Mouse (Mus musculus) kidney, embryonic 16.5 days (tissue): ENCODE data around the gene Nckipsd. TPM values are rescaled to one million over a fixed set of nuclear protein-coding genes. Genes with fewer than 3 reads are reported as not detected.

Experiments
- ATAC-seq: fragments of 200-750 bp; cut with Nextera tagmentation; 2 replicates; pipeline ENCODE4 v1.8.0; 2017; ENCODE audit warnings: moderate TSS enrichment; ENCODE audit not compliant: low FRiP score, low TSS enrichment
- H3K27ac ChIP-seq: fragments of 300-500 bp; sonication (generic); 2 replicates; pipeline ENCODE4 v1.5.1; 2014; ENCODE audit warnings: low read length
- H3K27me3 ChIP-seq: fragments of 300-500 bp; sonication (generic); 2 replicates; pipeline ENCODE4 v1.6.1; 2014; ENCODE audit warnings: low read length, control low read depth, mixed read lengths; ENCODE audit not compliant: insufficient read depth
- H3K36me3 ChIP-seq: fragments of 300-500 bp; sonication (generic); 2 replicates; pipeline ENCODE4 v1.6.1; 2014; ENCODE audit warnings: low read length, control low read depth, mixed read lengths; ENCODE audit not compliant: insufficient read depth
- H3K4me1 ChIP-seq: fragments of 300-500 bp; sonication (generic); 2 replicates; pipeline ENCODE4 v1.6.1; 2014; ENCODE audit warnings: low read length, control low read depth, mixed read lengths; ENCODE audit not compliant: insufficient read depth
- H3K4me2 ChIP-seq: fragments of 300-500 bp; sonication (generic); replicated peaks from 2 replicates; pipeline ENCODE4 v1.6.1; 2014; ENCODE audit warnings: low read depth, low read length
- H3K4me3 ChIP-seq: fragments of 300-500 bp; sonication (generic); 2 replicates; pipeline ENCODE4 v1.5.1; 2014; ENCODE audit warnings: mild to moderate bottlenecking, low read length
- H3K9ac ChIP-seq: fragments of 300-500 bp; sonication (generic); replicated peaks from 2 replicates; pipeline ENCODE4 v1.6.1; 2014; ENCODE audit warnings: low read length
- H3K9me3 ChIP-seq: fragments of 300-500 bp; sonication (generic); 2 replicates; pipeline ENCODE4 v1.6.1; 2016; ENCODE audit warnings: low read length, control low read depth
- WGBS: fragments of 180-500 bp; shearing (Covaris S2); extraction: QIAGEN DNeasy Blood & Tissue Kit; methylation state at CpG from one replicate; pipeline ENCODE4 v1.1.7; 2014; 5-methylcytosine and 5-hydroxymethylcytosine counted together
- microRNA-seq: library from miRNA; unstranded; fragments of <30 nt; microRNA quantifications from one replicate; pipeline ENCODE4, GENCODE M21; 2016
- polyA plus RNA-seq: library from polyadenylated mRNA; unstranded; fragments of >200 nt; fragmentation: Nextera tagmentation; extraction: Ambion mirVana; gene quantifications from 2 replicates; pipeline ENCODE4 v1.2.1, GENCODE M21; 2015

Gene Nckipsd
- polyA plus RNA-seq, 1 experiment from 2014 or later = 17.7 TPM

- H3K4me2 ChIP-seq = peak overlapping the region; percentile 93
- ATAC-seq = peak; percentile 93
- peaks cover 13% of the 10 kb centered on the region for H3K4me1 ChIP-seq
- H3K9ac ChIP-seq = peak overlapping the region; percentile 82
- peak overlapping the region; percentile 93 for H3K27ac ChIP-seq
- H3K27me3 ChIP-seq = no peaks in the 10 kb centered on the region
- no peaks in the 10 kb centered on the region for H3K9me3 ChIP-seq
- peak overlapping the region; percentile 90 for H3K4me3 ChIP-seq
- H3K36me3 ChIP-seq = peaks cover 10% of the 10 kb centered on the region; the same call in 1 of the 2 replicates
- under 1% methylated on average over 28 of the region's 28 CpGs for WGBS
These were observed 46.1 kb downstream of the Nckipsd start for GRCm38 (mm10) chr9:108854241-108854696.

- H3K4me1 ChIP-seq = peaks cover 13% of the 10 kb centered on the region
- no peak for ATAC-seq
- H3K27me3 ChIP-seq = no peaks in the 10 kb centered on the region
- H3K4me2 ChIP-seq = peak overlapping the region; percentile 93; the same call in 1 of the 2 replicates
- H3K36me3 ChIP-seq = peaks cover 13% of the 10 kb centered on the region; the same call in 1 of the 2 replicates
- peak overlapping the region; percentile 90; the same call in 1 of the 2 replicates for H3K4me3 ChIP-seq
- WGBS = 62% methylated on average over 5 of the region's 5 CpGs
- H3K9me3 ChIP-seq = no peaks in the 10 kb centered on the region
- H3K9ac ChIP-seq = peak overlapping the region; percentile 82
- no peak overlapping the region for H3K27ac ChIP-seq
These were observed 47.2 kb downstream of the Nckipsd start for GRCm38 (mm10) chr9:108855335-108855734.

- no peak overlapping the region for H3K9ac ChIP-seq
- no peak for ATAC-seq
- WGBS = 81% methylated on average over 8 of the region's 8 CpGs
These were observed 50.8 kb downstream of the Nckipsd start for GRCm38 (mm10) chr9:108858792-108859527.

More at GRCm38 (mm10) chr9:108858792-108859527, 50.8 kb downstream of the Nckipsd start:
- Histone ChIP-seq H3K4me1 (peaks cover 6% of the 10 kb centered on the region; the same call in 1 of the 2 replicates), H3K27ac (no peak overlapping the region), H3K4me2 (no peak overlapping the region), H3K27me3 (no peaks in the 10 kb centered on the region), H3K36me3 (peaks cover 17% of the 10 kb centered on the region; the same call in 1 of the 2 replicates), H3K9me3 (no peaks in the 10 kb centered on the region), H3K4me3 (no peak overlapping the region)

Small RNAs within 50 kb of the gene (microRNA-seq; reads per million reads assigned to microRNA genes)
- gene Gm23156 = not detected

Other genes with a start within 250 kb of the Nckipsd start
- 188 and 198 TPM in 2 replicates for gene Impdh2, start 248.1 kb upstream of the Nckipsd start, polyA plus RNA-seq
- gene Ndufaf3, start 240.9 kb upstream of the Nckipsd start, polyA plus RNA-seq = 47.6 and 48.6 TPM in 2 replicates
- gene Dalrd3, start 238.5 kb upstream of the Nckipsd start, polyA plus RNA-seq = 200 TPM in 2 replicates
- gene Wdr6, start 229.6 kb upstream of the Nckipsd start, polyA plus RNA-seq = 148 and 150 TPM in 2 replicates
- gene P4htm, start 210.7 kb upstream of the Nckipsd start, polyA plus RNA-seq = 10.8 and 11.0 TPM in 2 replicates
- gene Arih2, start 159.0 kb upstream of the Nckipsd start, polyA plus RNA-seq = 52.7 and 58.2 TPM in 2 replicates
- 60.4 and 61.7 TPM in 2 replicates for gene Slc25a20, start 146.3 kb upstream of the Nckipsd start, polyA plus RNA-seq
- 19.8 and 20.2 TPM in 2 replicates for gene Prkar2a, start 119.1 kb upstream of the Nckipsd start, polyA plus RNA-seq
- gene Ip6k2, start 24.6 kb upstream of the Nckipsd start, polyA plus RNA-seq = 100 and 109 TPM in 2 replicates
- 0.12 and 0.26 TPM in 2 replicates for gene Celsr3, start 18.0 kb downstream of the Nckipsd start, polyA plus RNA-seq
- gene Slc26a6, start 44.9 kb downstream of the Nckipsd start, polyA plus RNA-seq = 14.4 and 15.3 TPM in 2 replicates
- gene Tmem89, start 106.3 kb downstream of the Nckipsd start, polyA plus RNA-seq = not detected in 2 replicates
- 621 and 666 TPM in 2 replicates for gene Uqcrc1, start 128.3 kb downstream of the Nckipsd start, polyA plus RNA-seq
- 2.9 and 3.9 TPM in 2 replicates for gene Col7a1, start 145.2 kb downstream of the Nckipsd start, polyA plus RNA-seq
- gene Ucn2, start 177.6 kb downstream of the Nckipsd start, polyA plus RNA-seq = 0.31 TPM in 1 of 2 replicates, not detected in the other
- 10.4 and 10.9 TPM in 2 replicates for gene Pfkfb4, start 183.4 kb downstream of the Nckipsd start, polyA plus RNA-seq
- gene Shisa5, start 230.2 kb downstream of the Nckipsd start, polyA plus RNA-seq = 104 and 110 TPM in 2 replicates